Mouse (Mus musculus) kidney, postnatal 0 days (tissue): ENCODE measurements around the gene Sf3b3. TPM values are rescaled to one million over a fixed set of nuclear protein-coding genes. Genes with fewer than 3 reads are reported as not detected.

ENCODE experiments used
- ATAC-seq: fragments of 200-750 bp; cut with Nextera tagmentation; replicated peaks from 2 replicates; pipeline ENCODE4 v1.8.0; 2017; ENCODE audit warnings: low read depth, moderate number of reproducible peaks, moderate TSS enrichment, moderate library complexity; ENCODE audit not compliant: low FRiP score
- DNase-seq: peaks from one replicate; pipeline ENCODE4 v3.0.0-alpha.2; 2016; ENCODE audit warnings: low spot score
- H3K27ac ChIP-seq: fragments of 300-500 bp; sonication (generic); 2 replicates; pipeline ENCODE4 v1.5.1; 2014; ENCODE audit warnings: mild to moderate bottlenecking
- H3K27me3 ChIP-seq: fragments of 300-500 bp; sonication (generic); 2 replicates; pipeline ENCODE4 v1.6.1; 2014; ENCODE audit warnings: low read length, mixed read lengths; ENCODE audit not compliant: insufficient read depth
- H3K36me3 ChIP-seq: fragments of 300-500 bp; sonication (generic); 2 replicates; pipeline ENCODE4 v1.6.1; 2014; ENCODE audit warnings: low read length, mixed read lengths; ENCODE audit not compliant: insufficient read depth
- H3K4me1 ChIP-seq: fragments of 300-500 bp; sonication (generic); replicated peaks from 2 replicates; pipeline ENCODE4 v1.6.1; 2014; ENCODE audit warnings: antibody characterized with exemption, low read length, mixed read lengths; ENCODE audit not compliant: insufficient read depth
- H3K4me2 ChIP-seq: fragments of 300-500 bp; sonication (generic); 2 replicates; pipeline ENCODE4 v1.6.1; 2014; ENCODE audit warnings: mild to moderate bottlenecking, low read length, moderate library complexity, mixed read lengths
- H3K4me3 ChIP-seq: fragments of 300-500 bp; sonication (generic); replicated peaks from 2 replicates; pipeline ENCODE4 v1.5.1; 2014; ENCODE audit warnings: low read depth, low read length
- H3K9ac ChIP-seq: fragments of 300-500 bp; sonication (generic); 2 replicates; pipeline ENCODE4 v1.6.1; 2014; ENCODE audit warnings: low read depth, low read length
- H3K9me3 ChIP-seq: fragments of 300-500 bp; sonication (generic); replicated peaks from 2 replicates; pipeline ENCODE4 v1.6.1; 2016; ENCODE audit warnings: low read length, inconsistent platforms, mixed read lengths
- CTCF ChIP-seq: IDR thresholded peaks from 2 replicates; pipeline ENCODE4 v1.5.1; 2016; ENCODE audit warnings: antibody characterized with exemption, low read depth, mild to moderate bottlenecking, moderate library complexity
- WGBS: fragments of 180-500 bp; shearing (Covaris S2); extraction: QIAGEN DNeasy Blood & Tissue Kit; methylation state at CpG from one replicate; pipeline ENCODE4 v1.1.7; 2014; 5-methylcytosine and 5-hydroxymethylcytosine counted together
- polyA plus RNA-seq: library from polyadenylated mRNA; unstranded; fragments of >200 nt; fragmentation: Nextera tagmentation; extraction: Ambion mirVana; gene quantifications from 2 replicates; pipeline ENCODE4 v1.2.1, GENCODE M21; 2015

Gene Sf3b3
- polyA plus RNA-seq, 1 experiment from 2014 or later = 80.1 TPM

DNA sequence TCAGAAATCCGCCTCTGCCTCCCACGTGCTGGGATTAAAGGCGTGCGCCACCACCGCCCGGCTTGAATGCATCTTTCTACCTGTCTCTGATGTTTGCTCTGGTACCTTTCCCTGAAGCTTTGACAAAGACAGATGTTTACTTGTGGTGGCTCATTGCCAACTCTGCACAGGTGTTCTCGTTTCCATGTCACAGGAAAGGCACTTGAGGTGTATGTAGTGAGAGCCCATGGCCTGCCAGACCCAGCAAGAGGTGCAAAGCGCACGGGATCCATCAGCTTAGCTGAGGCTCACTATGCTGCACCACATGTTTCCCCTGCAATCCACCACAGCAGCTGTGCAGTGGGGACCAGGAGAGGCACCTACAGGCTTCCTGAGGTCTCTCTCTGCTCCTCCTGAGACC lies 42.7 kb downstream of the Sf3b3 start:
- Histone ChIP-seq H3K4me1 (peaks cover 4% of the 10 kb centered on the region), H3K36me3 (no peaks in the 10 kb centered on the region), H3K4me2 (no peak overlapping the region), H3K27me3 (no peaks in the 10 kb centered on the region), H3K9me3 (no peaks in the 10 kb centered on the region), H3K27ac (no peak overlapping the region), H3K9ac (no peak overlapping the region), H3K4me3 (no peak overlapping the region)
- ATAC-seq (no peak), DNase-seq (no peak)
- WGBS = 81% methylated on average over 9 of the region's 9 CpGs
- no peak for TF ChIP-seq CTCF

DNA sequence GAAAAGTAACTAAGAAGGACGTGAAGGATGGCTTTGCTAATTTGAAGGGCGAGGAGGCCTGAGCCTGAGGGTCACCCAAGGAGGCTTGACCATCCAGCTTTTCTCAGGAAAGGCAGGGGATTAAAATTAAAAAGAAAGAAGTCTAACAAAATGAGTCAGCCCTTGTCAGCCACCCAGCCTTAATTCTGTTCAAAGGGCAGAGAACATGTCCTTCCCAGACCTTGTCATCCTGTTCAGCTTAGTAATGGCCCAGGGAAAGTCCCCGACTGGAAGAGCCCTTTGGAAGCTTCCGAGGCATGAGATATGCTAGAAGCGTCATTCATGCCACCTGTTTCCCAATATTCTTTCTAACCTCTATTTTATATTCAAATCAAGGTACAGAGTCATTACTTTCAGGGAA lies 43.6 kb downstream of the Sf3b3 start:
- Histone ChIP-seq H3K36me3 (no peaks in the 10 kb centered on the region), H3K9me3 (no peaks in the 10 kb centered on the region), H3K27me3 (no peaks in the 10 kb centered on the region), H3K4me2 (no peak overlapping the region), H3K4me3 (no peak overlapping the region), H3K4me1 (no peaks in the 10 kb centered on the region; the same call in none of the 2 replicates), H3K27ac (peak overlapping the region; percentile 39; the same call in 1 of the 2 replicates), H3K9ac (no peak overlapping the region)
- ATAC-seq = no peak
- DNase-seq = no peak
- WGBS = 73% methylated on average over 5 of the region's 5 CpGs
- TF ChIP-seq CTCF = no peak

DNA sequence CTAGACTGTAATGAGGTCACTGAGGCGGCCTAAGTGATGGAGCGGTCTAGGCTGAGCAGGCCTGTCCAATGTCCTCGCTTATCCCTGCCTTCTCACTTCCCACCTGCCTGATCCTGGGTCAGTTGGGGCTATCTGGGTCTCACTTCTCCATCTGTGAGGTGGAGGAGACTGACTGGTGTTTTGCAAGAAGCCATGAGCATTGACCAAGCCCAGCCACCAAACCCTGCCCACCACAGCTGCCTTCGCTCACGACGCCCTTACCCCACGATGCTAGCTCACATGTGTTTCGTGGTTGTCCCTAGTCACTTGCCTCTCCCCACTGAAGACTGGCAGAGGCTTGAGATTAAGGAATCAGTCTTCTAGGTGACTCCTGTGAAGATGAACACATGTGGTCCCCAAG lies 49.5 kb downstream of the Sf3b3 start:
- no peak for DNase-seq
- no peak overlapping the region for H3K4me2 ChIP-seq
- ATAC-seq = no peak
- H3K9ac ChIP-seq = no peak overlapping the region
- no peaks in the 10 kb centered on the region for H3K4me1 ChIP-seq
- WGBS = 98% methylated on average over 8 of the region's 8 CpGs
- H3K27ac ChIP-seq = no peak overlapping the region
- H3K4me3 ChIP-seq = no peak overlapping the region
- no peak for TF ChIP-seq CTCF
- H3K9me3 ChIP-seq = 0 out of 2 replicates have a peak, but pooled peaks cover 3% of the 10 kb centered on the region
- no peaks in the 10 kb centered on the region for H3K27me3 ChIP-seq
- H3K36me3 ChIP-seq = no peaks in the 10 kb centered on the region

DNA sequence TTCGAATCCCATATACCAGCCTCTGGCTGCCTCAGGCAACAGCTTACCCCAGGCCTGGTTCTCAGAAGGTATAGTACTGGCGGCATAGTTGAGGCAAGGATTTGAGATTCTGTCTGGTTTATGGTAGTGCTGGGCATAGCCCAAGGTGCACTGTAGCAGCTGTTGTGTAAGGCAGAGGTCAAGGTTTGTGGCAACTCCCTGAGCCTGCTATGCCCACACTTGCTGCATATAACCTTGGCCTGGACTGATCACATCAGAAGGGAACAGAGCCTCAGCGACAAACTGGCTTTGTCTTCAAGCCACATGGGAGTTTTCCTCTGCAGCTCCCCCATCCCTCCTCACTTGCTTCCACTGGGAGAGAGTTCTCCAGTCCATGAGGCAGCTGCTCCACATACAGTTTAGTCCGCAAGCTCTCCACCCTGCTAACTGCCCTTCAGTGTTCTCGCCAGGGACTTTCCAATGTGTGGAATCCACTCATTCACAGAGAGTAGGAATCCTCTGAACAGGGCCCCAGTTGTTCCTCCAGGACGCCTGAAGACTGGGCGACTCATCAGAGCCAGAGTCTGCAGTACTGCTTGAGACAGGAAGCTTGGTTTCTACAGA lies 52.1 kb downstream of the Sf3b3 start:
- Histone ChIP-seq H3K27me3 (no peaks in the 10 kb centered on the region), H3K9ac (no peak overlapping the region), H3K27ac (peak overlapping the region; percentile 88; the same call in 1 of the 2 replicates), H3K4me1 (no peaks in the 10 kb centered on the region), H3K36me3 (no peaks in the 10 kb centered on the region), H3K4me3 (no peak overlapping the region), H3K4me2 (no peak overlapping the region), H3K9me3 (0 out of 2 replicates have a peak, but pooled peaks cover 3% of the 10 kb centered on the region)
- DNase-seq = no peak
- WGBS = 89% methylated on average over 7 of the region's 7 CpGs
- ATAC-seq = no peak
- no peak for TF ChIP-seq CTCF

DNA sequence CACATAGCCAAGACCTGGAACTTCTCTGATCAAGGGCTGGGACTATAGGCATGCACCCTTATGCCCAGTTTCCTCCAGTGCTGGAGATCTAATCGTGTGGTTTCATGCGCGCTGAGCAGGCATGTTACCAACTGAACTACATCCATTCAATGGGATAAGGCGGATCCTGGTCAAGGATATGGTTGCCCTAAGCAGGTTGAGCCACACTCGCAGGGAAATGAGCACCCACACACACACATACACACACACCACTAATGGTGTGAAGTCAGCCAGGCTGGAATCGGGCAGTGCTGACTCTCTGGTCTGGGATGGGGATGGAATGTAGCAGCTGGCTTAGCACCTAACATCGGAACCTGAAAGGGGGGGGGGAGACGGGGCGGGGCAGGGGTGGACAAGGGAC lies 52.7 kb downstream of the Sf3b3 start:
- Histone ChIP-seq H3K4me2 (no peak overlapping the region), H3K27me3 (no peaks in the 10 kb centered on the region), H3K9ac (no peak overlapping the region), H3K36me3 (no peaks in the 10 kb centered on the region), H3K4me3 (no peak overlapping the region), H3K27ac (peak overlapping the region; percentile 88; the same call in 1 of the 2 replicates), H3K4me1 (no peaks in the 10 kb centered on the region), H3K9me3 (0 out of 2 replicates have a peak, but pooled peaks cover 3% of the 10 kb centered on the region)
- no peak for TF ChIP-seq CTCF
- 81% methylated on average over 9 of the region's 9 CpGs for whole genome bisulfite sequencing
- ATAC-seq (no peak), DNase-seq (no peak)

DNA sequence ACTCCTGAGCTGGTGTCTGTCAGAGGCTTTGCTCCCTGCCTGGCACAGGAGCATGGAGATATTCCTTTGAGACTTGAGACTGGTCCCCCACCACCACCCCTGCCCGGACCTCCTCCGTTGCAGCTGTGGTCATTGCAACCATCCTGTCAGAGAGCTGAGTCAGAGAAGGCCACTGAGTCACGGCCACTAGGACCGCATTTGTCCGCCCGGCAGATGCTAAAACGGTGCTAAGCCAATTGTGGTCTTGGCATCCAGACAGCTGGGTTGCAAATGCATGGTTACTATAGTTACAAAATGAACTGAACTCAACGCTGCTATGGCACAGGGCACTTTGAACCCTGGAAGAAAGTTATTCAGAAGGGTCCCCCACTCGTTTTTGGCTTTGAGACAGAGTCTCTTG lies 53.1 kb downstream of the Sf3b3 start:
- H3K4me2 ChIP-seq = no peak overlapping the region
- H3K36me3 ChIP-seq = no peaks in the 10 kb centered on the region
- no peak for DNase-seq
- WGBS = 64% methylated on average over 9 of the region's 9 CpGs
- no peaks in the 10 kb centered on the region for H3K27me3 ChIP-seq
- no peak overlapping the region for H3K9ac ChIP-seq
- ATAC-seq = no peak
- H3K9me3 ChIP-seq = 0 out of 2 replicates have a peak, but pooled peaks cover 3% of the 10 kb centered on the region
- TF ChIP-seq CTCF = no peak
- H3K4me3 ChIP-seq = no peak overlapping the region
- peak overlapping the region; percentile 88 for H3K27ac ChIP-seq
- no peaks in the 10 kb centered on the region for H3K4me1 ChIP-seq
